Mouse (Mus musculus): Measurements from ENCODE around the gene Tmem72. TPM values are rescaled to one million over a fixed set of nuclear protein-coding genes. Genes with fewer than 3 reads are reported as not detected.

Tmem72 gene
- total RNA-seq (2021) (under 1 TPM; 0.03 to 0.05 TPM), polyA plus RNA-seq (2012; rRNA removed) (under 0.01 TPM in 2 replicates)
- long read RNA-seq = 0 reads

DNA sequence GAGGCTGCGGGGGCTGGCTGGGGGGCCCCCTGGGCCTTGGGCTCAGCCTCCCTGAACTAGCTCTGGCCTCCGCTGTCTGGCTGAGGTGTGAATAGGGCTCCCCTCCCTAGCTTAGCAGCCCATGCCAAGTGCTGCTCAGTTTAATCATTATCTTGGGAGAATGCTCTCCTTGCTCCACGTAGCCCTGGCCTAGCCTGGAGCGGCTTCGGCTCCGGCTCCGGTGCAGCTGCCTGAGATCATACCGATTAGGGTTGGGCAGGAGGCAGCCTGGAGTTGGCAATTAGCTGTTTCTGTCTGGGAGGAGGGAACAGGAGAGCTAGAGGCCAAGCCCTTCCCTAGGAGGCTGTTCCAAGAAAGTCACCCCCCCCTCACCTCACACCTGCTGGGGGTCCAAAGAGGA lies at the start of gene Tmem72:
Tmem72 (minus strand) TSS at position 248 of the 400 bp plus-strand sequence.
- H3K9ac ChIP-seq (ENCODE audit: low read depth, low read length) = no peak within 1 kb of the TSS
- 66% methylated on average over 8 of the region's 8 CpGs for WGBS
- no peak for TF ChIP-seq EP300 (IDR thresholded peaks at IDR 0.05; ENCODE audit: insufficient read depth, low read depth, low read length)
- TF ChIP-seq CTCF (IDR thresholded peaks at IDR 0.05) = no peak
- no peak for TF ChIP-seq POLR2A (IDR thresholded peaks at IDR 0.05; ENCODE audit: insufficient read depth, low read depth, low read length)

DNA sequence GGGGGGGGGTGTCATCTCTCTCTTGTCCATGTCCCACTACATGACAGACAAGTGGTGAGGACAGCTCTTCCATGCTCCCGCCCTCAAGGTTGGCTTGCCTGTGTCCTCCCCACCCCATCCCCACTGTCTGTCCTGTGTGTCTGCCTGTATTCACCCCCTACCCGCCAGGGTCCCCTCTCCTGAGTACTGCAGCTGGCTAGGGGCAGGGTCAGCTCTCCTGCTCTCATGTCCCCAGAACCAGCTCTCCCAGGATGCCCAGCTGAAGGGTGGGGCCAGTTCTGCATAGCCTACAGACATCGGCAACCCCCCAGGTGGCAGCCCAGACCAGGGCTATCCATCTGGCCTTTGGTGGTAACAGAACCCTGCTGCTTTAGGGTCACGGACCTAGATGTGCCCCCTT lies 47.8 kb upstream of the Tmem72 start:
- Histone ChIP-seq H3K27ac (no peak overlapping the region), H3K4me3 (no peak overlapping the region), H3K79me2 (replicated peaks; ENCODE audit: control insufficient read depth, insufficient read depth, low read length) (no peaks in the 10 kb centered on the region), H3K9ac (ENCODE audit: low read depth, low read length) (no peak overlapping the region), H3K36me3 (ENCODE audit: control insufficient read depth, insufficient read depth, low read length) (no peaks in the 10 kb centered on the region), H3K4me1 (ENCODE audit: control insufficient read depth, insufficient read depth, low read length) (peaks cover 4% of the 10 kb centered on the region), H3K27me3 (ENCODE audit: control insufficient read depth, insufficient read depth, low read length) (no peaks in the 10 kb centered on the region)
- no peak for DNase-seq
- WGBS = 92% methylated on average over 4 of the region's 4 CpGs
- no peak for TF ChIP-seq EP300 (IDR thresholded peaks at IDR 0.05; ENCODE audit: insufficient read depth, low read depth, low read length)
- TF ChIP-seq CTCF (IDR thresholded peaks at IDR 0.05) = no peak
- no peak for TF ChIP-seq POLR2A (IDR thresholded peaks at IDR 0.05; ENCODE audit: insufficient read depth, low read depth, low read length)
- intact Hi-C loops (cut with DNase I) = loop anchor here (10.0 kb wide), 1 partner anchor 110 kb away; the partner anchor contains the start of gene Depp1

More for the DNA sequence above, at the start of gene Tmem72:
- no peaks in the 10 kb centered on the region for H3K79me2 ChIP-seq (replicated peaks; ENCODE audit: control insufficient read depth, insufficient read depth, low read length)
- H3K4me1 ChIP-seq (ENCODE audit: control insufficient read depth, insufficient read depth, low read length) = peaks cover 3% of the 10 kb centered on the region
- H3K4me3 ChIP-seq = no peak within 1 kb of the TSS
- no peak for DNase-seq
- intact Hi-C loops (cut with DNase I) = no loop called here
- H3K27me3 ChIP-seq (ENCODE audit: control insufficient read depth, insufficient read depth, low read length) = no peaks in the 10 kb centered on the region
- H3K27ac ChIP-seq = no peak within 1 kb of the TSS
- H3K36me3 ChIP-seq (ENCODE audit: control insufficient read depth, insufficient read depth, low read length) = no peaks in the 10 kb centered on the region

- Histone ChIP-seq H3K27ac (no peak overlapping the region), H3K4me1 (ENCODE audit: control insufficient read depth, insufficient read depth, low read length) (no peaks in the 10 kb centered on the region), H3K4me3 (no peak overlapping the region), H3K9ac (ENCODE audit: low read depth, low read length) (no peak overlapping the region), H3K27me3 (ENCODE audit: control insufficient read depth, insufficient read depth, low read length) (no peaks in the 10 kb centered on the region), H3K36me3 (ENCODE audit: control insufficient read depth, insufficient read depth, low read length) (no peaks in the 10 kb centered on the region), H3K79me2 (replicated peaks; ENCODE audit: control insufficient read depth, insufficient read depth, low read length) (no peaks in the 10 kb centered on the region)
- intact Hi-C loops (cut with DNase I) = loop anchor here (10.0 kb wide), 1 partner anchor 108 kb away; the partner anchor contains the start of gene Depp1
- TF ChIP-seq CTCF (IDR thresholded peaks at IDR 0.05) = no peak
- no peak for TF ChIP-seq POLR2A (IDR thresholded peaks at IDR 0.05; ENCODE audit: insufficient read depth, low read depth, low read length)
- no peak for TF ChIP-seq EP300 (IDR thresholded peaks at IDR 0.05; ENCODE audit: insufficient read depth, low read depth, low read length)
- 74% methylated on average over 3 of the region's 3 CpGs for WGBS
- DNase-seq = no peak
Observed at GRCm38 (mm10) chr6:116762333-116762732, 45.6 kb upstream of the Tmem72 start.

- intact Hi-C loops (cut with DNase I) = loop anchor here (10.0 kb wide), 1 partner anchor 105 kb away; the partner anchor contains the start of gene Depp1
- 60% methylated on average over 6 of the region's 6 CpGs for WGBS
- Histone ChIP-seq H3K4me1 (ENCODE audit: control insufficient read depth, insufficient read depth, low read length) (no peaks in the 10 kb centered on the region), H3K27ac (no peak overlapping the region), H3K79me2 (replicated peaks; ENCODE audit: control insufficient read depth, insufficient read depth, low read length) (no peaks in the 10 kb centered on the region), H3K27me3 (ENCODE audit: control insufficient read depth, insufficient read depth, low read length) (no peaks in the 10 kb centered on the region), H3K36me3 (ENCODE audit: control insufficient read depth, insufficient read depth, low read length) (no peaks in the 10 kb centered on the region), H3K9ac (ENCODE audit: low read depth, low read length) (no peak overlapping the region), H3K4me3 (no peak overlapping the region)
- DNase-seq = no peak
- TF ChIP-seq EP300 (IDR thresholded peaks at IDR 0.05; ENCODE audit: insufficient read depth, low read depth, low read length) = no peak
- TF ChIP-seq CTCF (IDR thresholded peaks at IDR 0.05) = no peak
- TF ChIP-seq POLR2A (IDR thresholded peaks at IDR 0.05; ENCODE audit: insufficient read depth, low read depth, low read length) = no peak
Observed at GRCm38 (mm10) chr6:116760181-116760580, 43.5 kb upstream of the Tmem72 start.

- intact Hi-C loops (cut with DNase I) = no loop called here
- Histone ChIP-seq H3K4me3 (no peak overlapping the region), H3K4me1 (ENCODE audit: control insufficient read depth, insufficient read depth, low read length) (no peaks in the 10 kb centered on the region), H3K79me2 (replicated peaks; ENCODE audit: control insufficient read depth, insufficient read depth, low read length) (no peaks in the 10 kb centered on the region), H3K36me3 (ENCODE audit: control insufficient read depth, insufficient read depth, low read length) (no peaks in the 10 kb centered on the region), H3K27me3 (ENCODE audit: control insufficient read depth, insufficient read depth, low read length) (no peaks in the 10 kb centered on the region), H3K27ac (no peak overlapping the region), H3K9ac (ENCODE audit: low read depth, low read length) (no peak overlapping the region)
- TF ChIP-seq POLR2A (IDR thresholded peaks at IDR 0.05; ENCODE audit: insufficient read depth, low read depth, low read length) (no peak), CTCF (IDR thresholded peaks at IDR 0.05) (no peak), EP300 (IDR thresholded peaks at IDR 0.05; ENCODE audit: insufficient read depth, low read depth, low read length) (no peak)
- no peak for DNase-seq
- 79% methylated on average over 3 of the region's 3 CpGs for WGBS
Observed at GRCm38 (mm10) chr6:116756364-116756763, 39.7 kb upstream of the Tmem72 start.

GRCm38 (mm10) chr6:116738046-116738445 lies 21.3 kb upstream of the Tmem72 start:
- no peaks in the 10 kb centered on the region for H3K4me1 ChIP-seq (ENCODE audit: control insufficient read depth, insufficient read depth, low read length)
- 69% methylated on average over 2 of the region's 2 CpGs for WGBS
- no peaks in the 10 kb centered on the region for H3K79me2 ChIP-seq (replicated peaks; ENCODE audit: control insufficient read depth, insufficient read depth, low read length)
- no peak overlapping the region for H3K9ac ChIP-seq (ENCODE audit: low read depth, low read length)
- H3K27me3 ChIP-seq (ENCODE audit: control insufficient read depth, insufficient read depth, low read length) = no peaks in the 10 kb centered on the region
- TF ChIP-seq EP300 (IDR thresholded peaks at IDR 0.05; ENCODE audit: insufficient read depth, low read depth, low read length) (no peak), CTCF (IDR thresholded peaks at IDR 0.05) (no peak), POLR2A (IDR thresholded peaks at IDR 0.05; ENCODE audit: insufficient read depth, low read depth, low read length) (no peak)
- H3K4me3 ChIP-seq = no peak overlapping the region
- intact Hi-C loops (cut with DNase I) = no loop called here
- H3K36me3 ChIP-seq (ENCODE audit: control insufficient read depth, insufficient read depth, low read length) = no peaks in the 10 kb centered on the region
- DNase-seq = no peak
- H3K27ac ChIP-seq = no peak overlapping the region
